Mouse (Mus musculus) liver, postnatal 0 days (tissue): ENCODE data around the gene Tmem176b. TPM values are rescaled to one million over a fixed set of nuclear protein-coding genes. Genes with fewer than 3 reads are reported as not detected.

Experiments used
- ATAC-seq: fragments of 200-750 bp; cut with Nextera tagmentation; 2 replicates; pipeline ENCODE4 v1.8.0; 2017; ENCODE audit warnings: mild to moderate bottlenecking, moderate library complexity
- DNase-seq: peaks from one replicate; pipeline ENCODE4 v3.0.0-alpha.2; 2016
- H3K27ac ChIP-seq: fragments of 300-500 bp; sonication (generic); 2 replicates; pipeline ENCODE4 v1.5.1; 2014; ENCODE audit warnings: antibody characterized with exemption, moderate library complexity, mild to moderate bottlenecking, low read depth
- H3K27me3 ChIP-seq: fragments of 300-500 bp; sonication (generic); 2 replicates; pipeline ENCODE4 v1.6.1; 2014; ENCODE audit warnings: low read length, control low read depth, mixed read lengths; ENCODE audit not compliant: insufficient read depth
- H3K36me3 ChIP-seq: fragments of 300-500 bp; sonication (generic); replicated peaks from 2 replicates; pipeline ENCODE4 v1.6.1; 2014; ENCODE audit warnings: mild to moderate bottlenecking, control low read depth, low read length, moderate library complexity, mixed read lengths; ENCODE audit not compliant: insufficient read depth
- H3K4me1 ChIP-seq: fragments of 300-500 bp; sonication (generic); 2 replicates; pipeline ENCODE4 v1.6.1; 2014; ENCODE audit warnings: antibody characterized with exemption, mild to moderate bottlenecking, control low read depth; ENCODE audit not compliant: insufficient read depth
- H3K4me2 ChIP-seq: fragments of 300-500 bp; sonication (generic); 2 replicates; pipeline ENCODE4 v1.6.1; 2014; ENCODE audit warnings: low read depth, mild to moderate bottlenecking, low read length, moderate library complexity, mixed read lengths
- H3K4me3 ChIP-seq: fragments of 300-500 bp; sonication (generic); 2 replicates; pipeline ENCODE4 v1.5.1; 2014; ENCODE audit warnings: low read depth, low read length
- H3K9ac ChIP-seq: fragments of 300-500 bp; sonication (generic); replicated peaks from 2 replicates; pipeline ENCODE4 v1.6.1; 2014; ENCODE audit warnings: mild to moderate bottlenecking, moderate library complexity
- H3K9me3 ChIP-seq: fragments of 300-500 bp; sonication (generic); 2 replicates; pipeline ENCODE4 v1.6.1; 2016; ENCODE audit warnings: mild to moderate bottlenecking, control low read depth, low read length, mixed read lengths
- CTCF ChIP-seq: sonication (generic); IDR thresholded peaks from 2 replicates; pipeline ENCODE4 v1.5.1; 2016; ENCODE audit warnings: antibody characterized with exemption, low read depth
- EP300 ChIP-seq: IDR thresholded peaks from 2 replicates; pipeline ENCODE4 v1.6.1; 2016; ENCODE audit warnings: antibody characterized with exemption, low read depth, mild to moderate bottlenecking
- whole genome bisulfite sequencing: fragments of 180-500 bp; shearing (Covaris S2); extraction: QIAGEN DNeasy Blood & Tissue Kit; methylation state at CpG from one replicate; pipeline ENCODE4 v1.1.7; 2014; ENCODE audit not compliant: insufficient replicate concordance; 5-methylcytosine and 5-hydroxymethylcytosine counted together
- polyA plus RNA-seq: library from polyadenylated mRNA; unstranded; fragments of >200 nt; fragmentation: Nextera tagmentation; extraction: Ambion mirVana; gene quantifications from 2 replicates; pipeline ENCODE4 v1.2.1, GENCODE M21; 2015

Gene Tmem176b
- polyA plus RNA-seq, 1 experiment from 2014 or later = 255 TPM

DNA sequence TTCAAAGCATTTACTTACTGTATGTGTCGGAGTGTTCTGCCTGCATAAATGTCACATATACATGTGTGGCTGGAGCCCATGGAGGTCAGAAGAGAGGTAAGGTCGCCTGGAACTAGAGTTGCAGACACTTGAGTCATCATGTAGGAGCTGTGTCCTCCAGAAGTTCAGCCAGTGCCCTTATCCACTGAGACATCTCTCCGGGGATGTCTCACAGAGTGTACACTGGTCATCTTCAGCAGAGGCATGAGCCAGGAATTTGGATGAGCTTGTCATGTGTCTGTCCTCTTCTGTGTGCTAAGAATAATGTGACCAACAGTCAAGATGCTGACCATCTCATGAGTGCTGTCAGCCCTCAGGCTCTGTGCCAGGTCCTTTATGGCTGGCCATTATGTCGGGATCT lies 21.5 kb upstream of the Tmem176b start:
- H3K9ac ChIP-seq = no peak overlapping the region
- no peak overlapping the region for H3K4me3 ChIP-seq
- 76% methylated on average over 4 of the region's 4 CpGs for WGBS
- H3K27me3 ChIP-seq = no peaks in the 10 kb centered on the region
- ATAC-seq = no peak
- H3K4me2 ChIP-seq = no peak overlapping the region
- no peaks in the 10 kb centered on the region for H3K9me3 ChIP-seq
- TF ChIP-seq EP300 (no peak), CTCF (no peak)
- no peak overlapping the region for H3K27ac ChIP-seq
- H3K36me3 ChIP-seq = no peaks in the 10 kb centered on the region
- peaks cover 5% of the 10 kb centered on the region; the same call in 1 of the 2 replicates for H3K4me1 ChIP-seq
- no peak for DNase-seq

DNA sequence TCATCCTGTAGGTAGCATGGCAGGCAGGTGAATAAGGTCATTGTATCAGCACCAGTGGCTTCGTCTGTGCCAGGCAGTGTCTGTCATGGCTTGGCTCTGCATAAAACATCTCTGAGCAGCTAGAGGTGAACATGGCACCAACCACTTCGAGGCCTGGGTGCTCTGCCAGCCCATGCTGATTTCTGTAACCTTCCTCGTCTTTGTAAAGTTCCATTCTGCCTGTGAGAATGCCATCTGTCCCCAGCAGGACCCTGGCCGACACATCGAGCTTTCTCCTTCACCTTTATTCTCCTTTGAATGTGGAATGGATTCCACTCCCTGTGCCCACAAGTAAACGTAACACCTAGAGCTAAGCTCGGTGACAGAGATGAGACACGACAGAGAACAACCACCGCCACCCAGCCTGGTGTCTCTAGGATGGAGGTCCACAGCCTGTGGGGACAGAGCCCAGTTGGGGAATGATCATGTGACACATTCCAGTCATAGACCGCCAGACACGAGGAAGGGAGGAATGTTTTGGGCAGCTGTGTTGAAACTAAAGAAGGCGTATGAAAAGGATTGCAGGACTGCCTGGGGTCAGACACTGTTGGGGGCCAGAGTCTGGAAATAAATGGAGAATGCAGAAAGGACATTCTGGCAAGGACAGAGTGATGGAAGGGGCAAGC lies 20.5 kb upstream of the Tmem176b start:
- Histone ChIP-seq H3K4me3 (no peak overlapping the region), H3K4me2 (no peak overlapping the region), H3K9ac (no peak overlapping the region), H3K4me1 (peaks cover 5% of the 10 kb centered on the region; the same call in 1 of the 2 replicates), H3K9me3 (no peaks in the 10 kb centered on the region), H3K27me3 (no peaks in the 10 kb centered on the region), H3K36me3 (no peaks in the 10 kb centered on the region), H3K27ac (no peak overlapping the region)
- DNase-seq = no peak
- WGBS = 75% methylated on average over 12 of the region's 12 CpGs
- no peak for ATAC-seq
- no peak for TF ChIP-seq EP300
- no peak for TF ChIP-seq CTCF

DNA sequence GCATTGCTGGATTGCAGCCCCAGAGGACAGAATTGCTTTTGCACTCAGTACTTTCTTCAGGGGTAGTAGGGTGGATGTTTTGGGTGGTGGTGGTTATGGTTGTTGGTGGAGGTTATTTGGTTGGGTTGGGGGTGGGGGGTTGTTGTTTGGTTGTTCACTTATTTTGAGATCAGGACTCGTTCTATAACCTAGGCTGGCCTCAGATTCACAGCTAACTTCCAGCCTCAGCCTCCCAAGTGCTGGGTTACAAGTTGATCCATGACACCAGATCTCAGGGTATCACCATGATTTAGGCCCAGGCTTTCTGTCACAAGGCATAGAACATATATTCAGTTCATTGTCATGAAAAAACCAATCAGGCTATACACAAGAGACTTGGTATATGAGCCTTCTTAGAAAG lies 19.6 kb upstream of the Tmem176b start:
- DNase-seq (no peak), ATAC-seq (no peak)
- no peaks in the 10 kb centered on the region for H3K36me3 ChIP-seq
- no peak for TF ChIP-seq EP300
- no peak for TF ChIP-seq CTCF
- no peak overlapping the region for H3K27ac ChIP-seq
- no peaks in the 10 kb centered on the region for H3K9me3 ChIP-seq
- H3K9ac ChIP-seq = no peak overlapping the region
- no peak overlapping the region for H3K4me3 ChIP-seq
- no peaks in the 10 kb centered on the region for H3K27me3 ChIP-seq
- H3K4me1 ChIP-seq = peaks cover 5% of the 10 kb centered on the region; the same call in 1 of the 2 replicates
- H3K4me2 ChIP-seq = no peak overlapping the region
- WGBS = 60% methylated on average over 1 of the region's 1 CpGs

- 11% methylated on average over 21 of the region's 23 CpGs for WGBS
- TF ChIP-seq EP300 = no peak
- TF ChIP-seq CTCF = peak; percentile 79
- H3K4me3 ChIP-seq = peak overlapping the region; percentile 37
- no peaks in the 10 kb centered on the region for H3K36me3 ChIP-seq
- DNase-seq = peak; percentile 80
- no peaks in the 10 kb centered on the region for H3K9me3 ChIP-seq
- peak; percentile 75 for ATAC-seq
- H3K4me1 ChIP-seq = peaks cover 5% of the 10 kb centered on the region; the same call in 1 of the 2 replicates
- no peak overlapping the region for H3K27ac ChIP-seq
- H3K27me3 ChIP-seq = no peaks in the 10 kb centered on the region
- H3K4me2 ChIP-seq = peak overlapping the region; percentile 67
- H3K9ac ChIP-seq = no peak overlapping the region
Observed at GRCm38 (mm10) chr6:48860130-48860815, 19.0 kb upstream of the Tmem176b start.

- Histone ChIP-seq H3K4me1 (no peaks in the 10 kb centered on the region), H3K4me2 (no peak overlapping the region), H3K27me3 (no peaks in the 10 kb centered on the region), H3K4me3 (no peak overlapping the region), H3K9ac (no peak overlapping the region), H3K27ac (no peak overlapping the region), H3K36me3 (no peaks in the 10 kb centered on the region), H3K9me3 (no peaks in the 10 kb centered on the region)
- DNase-seq (no peak), ATAC-seq (no peak)
- 42% methylated on average over 8 of the region's 8 CpGs for WGBS
- TF ChIP-seq CTCF (peak; percentile 49), EP300 (no peak)
Observed at GRCm38 (mm10) chr6:48857613-48858302, 16.5 kb upstream of the Tmem176b start.

DNA sequence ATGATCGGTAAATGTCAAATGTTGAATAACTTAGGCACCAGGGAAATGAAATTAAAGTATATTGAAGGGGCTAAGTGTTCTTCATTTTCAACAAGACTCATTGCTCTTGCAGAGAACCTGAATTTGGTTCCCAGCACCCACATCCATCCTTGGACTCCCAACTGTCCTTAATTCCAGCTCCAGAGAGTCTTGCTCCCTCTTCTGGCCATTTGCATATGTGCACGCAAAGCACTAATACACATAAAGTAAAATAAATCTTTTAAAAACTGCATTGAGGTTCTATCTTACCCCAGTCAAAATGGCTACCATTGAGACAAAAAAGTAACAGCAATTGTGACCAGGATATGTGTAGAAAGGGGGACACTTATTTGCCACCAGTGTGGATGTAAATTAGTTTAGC lies 12.9 kb upstream of the Tmem176b start:
- 87% methylated on average over 2 of the region's 2 CpGs for WGBS
- TF ChIP-seq CTCF (peak; percentile 34), EP300 (no peak)
- no peaks in the 10 kb centered on the region for H3K4me1 ChIP-seq

More for the DNA sequence above, 12.9 kb upstream of the Tmem176b start:
- ATAC-seq = no peak
- Histone ChIP-seq H3K36me3 (no peaks in the 10 kb centered on the region), H3K9me3 (no peaks in the 10 kb centered on the region), H3K4me2 (no peak overlapping the region), H3K27ac (no peak overlapping the region), H3K4me3 (no peak overlapping the region), H3K9ac (no peak overlapping the region), H3K27me3 (no peaks in the 10 kb centered on the region)
- DNase-seq = no peak
